Mouse (Mus musculus) lung, postnatal 36 days (tissue): ENCODE data around the gene Plbd1.

ENCODE experiments used
- DNase-seq: peaks from one replicate; pipeline ENCODE4 v3.0.0; 2022; ENCODE audit warnings: mixed read lengths

Plbd1 gene

DNA sequence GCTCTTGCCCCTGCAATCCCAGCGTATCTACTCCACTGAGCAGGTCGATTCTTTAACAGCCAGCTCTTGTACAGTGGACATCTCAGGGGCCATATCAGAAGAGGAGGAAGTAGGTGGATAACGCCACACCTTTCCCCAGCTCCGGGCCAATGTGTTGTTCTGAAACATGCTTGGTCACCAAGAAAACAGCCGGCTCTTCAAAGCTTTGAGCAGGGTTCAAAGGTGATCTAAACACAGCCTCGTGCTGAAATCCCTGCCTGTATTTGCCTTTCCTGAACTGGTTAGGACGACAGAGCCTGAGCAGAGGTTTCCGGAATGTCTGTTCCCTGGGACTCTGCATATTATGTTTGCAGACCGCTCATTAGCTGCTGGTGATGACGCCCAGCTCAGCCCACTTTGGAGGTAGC lies 14.3 kb downstream of the Plbd1 start:
- peak; percentile 26 for DNase-seq

DNA sequence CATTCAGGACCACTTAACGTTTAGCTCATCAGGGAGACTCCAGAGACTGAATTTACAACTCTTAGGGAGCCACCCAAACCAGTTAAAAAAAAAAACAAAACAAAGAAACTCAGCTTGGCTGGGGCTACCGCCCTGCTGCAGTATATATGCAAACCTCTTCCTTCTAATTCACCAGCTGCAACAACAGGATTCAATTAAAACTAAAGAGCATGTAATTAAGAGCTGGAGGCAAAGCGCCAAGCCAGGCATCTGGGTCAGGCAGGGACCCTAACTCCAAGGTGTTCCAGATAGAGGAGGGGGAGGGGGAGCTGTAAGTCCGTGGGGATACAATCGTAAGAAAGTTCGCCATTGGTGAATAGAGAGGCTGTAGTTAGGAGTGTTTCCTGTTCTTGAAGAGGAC lies 15.5 kb downstream of the Plbd1 start:
- no peak for DNase-seq

DNA sequence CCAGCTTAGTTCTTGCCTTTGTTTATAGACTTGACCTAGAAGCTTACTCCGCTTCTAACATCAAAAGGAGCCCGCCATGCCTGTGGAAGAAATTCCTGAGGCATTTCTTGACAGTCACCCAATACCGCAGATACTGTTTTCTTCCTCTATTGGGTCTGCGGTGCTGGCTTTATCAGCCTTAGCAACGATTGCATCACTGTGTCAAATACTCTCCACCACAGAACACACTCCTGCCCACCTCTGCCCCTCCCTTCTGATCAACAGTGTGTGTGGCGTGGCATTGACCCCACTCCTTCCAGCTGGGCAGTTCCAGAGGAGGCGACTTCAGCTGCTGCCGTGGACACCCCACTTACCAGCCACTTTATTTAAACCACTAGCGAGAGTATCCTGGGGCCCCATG lies 16.0 kb downstream of the Plbd1 start:
- peak; percentile 66 for DNase-seq

DNA sequence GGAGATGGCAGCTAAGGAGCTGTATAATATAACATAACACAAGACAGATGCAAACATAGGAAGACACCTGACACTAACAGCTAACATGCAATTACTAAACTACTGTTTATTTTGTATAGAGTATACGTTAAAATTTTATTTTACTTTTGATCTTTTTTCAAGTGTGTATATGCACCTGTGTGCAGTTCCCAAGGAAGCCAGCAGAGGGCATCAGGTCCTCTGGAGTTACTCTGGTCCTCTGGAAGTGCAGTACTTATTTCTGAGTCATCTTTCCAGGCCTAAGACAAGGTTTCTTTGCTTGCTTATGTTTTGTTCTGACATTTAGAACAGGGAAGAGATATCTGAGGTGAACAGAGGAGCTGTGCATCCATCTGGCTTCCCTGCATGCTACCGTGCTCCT lies 17.6 kb downstream of the Plbd1 start:
- peak; percentile 32 for DNase-seq

DNA sequence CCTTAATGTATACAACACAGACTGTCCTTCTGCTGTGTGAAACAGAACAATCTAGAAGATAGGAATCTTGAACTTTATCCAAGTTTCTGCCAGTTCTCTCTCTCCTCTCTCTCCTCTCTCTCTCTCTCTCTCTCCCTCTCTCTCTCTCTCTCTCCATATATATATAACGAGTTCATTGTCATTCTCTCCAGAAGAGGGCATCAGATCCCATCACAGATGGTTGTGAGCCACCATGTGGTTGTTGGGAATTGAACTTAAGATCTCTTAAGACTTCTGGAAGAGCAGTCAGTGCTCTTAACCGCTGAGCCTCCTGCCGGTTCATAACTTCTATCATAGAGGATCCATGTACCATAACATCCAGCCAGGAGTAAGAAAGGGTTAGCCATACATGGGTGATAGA lies 26.7 kb downstream of the Plbd1 start:
- no peak for DNase-seq

DNA sequence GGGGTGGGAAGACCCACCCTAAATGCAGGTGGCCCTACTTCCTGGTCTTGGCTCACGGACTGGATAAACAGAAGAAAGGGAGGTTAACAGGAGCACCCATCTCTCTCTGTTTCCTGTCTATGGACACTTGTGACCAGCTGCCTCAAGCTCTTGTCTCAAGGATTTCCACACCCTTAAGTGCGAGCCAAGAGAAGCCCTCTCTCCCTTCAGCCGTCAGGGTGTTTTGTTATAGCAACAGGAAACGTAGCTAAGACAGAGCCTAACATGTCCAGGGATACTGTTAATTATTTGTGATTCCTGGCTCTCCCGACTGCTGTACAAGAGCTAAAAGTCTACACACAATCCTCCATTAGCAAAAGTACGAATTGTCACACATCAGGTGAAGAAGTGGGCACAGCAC lies 28.0 kb downstream of the Plbd1 start:
- peak; percentile 12 for DNase-seq

DNA sequence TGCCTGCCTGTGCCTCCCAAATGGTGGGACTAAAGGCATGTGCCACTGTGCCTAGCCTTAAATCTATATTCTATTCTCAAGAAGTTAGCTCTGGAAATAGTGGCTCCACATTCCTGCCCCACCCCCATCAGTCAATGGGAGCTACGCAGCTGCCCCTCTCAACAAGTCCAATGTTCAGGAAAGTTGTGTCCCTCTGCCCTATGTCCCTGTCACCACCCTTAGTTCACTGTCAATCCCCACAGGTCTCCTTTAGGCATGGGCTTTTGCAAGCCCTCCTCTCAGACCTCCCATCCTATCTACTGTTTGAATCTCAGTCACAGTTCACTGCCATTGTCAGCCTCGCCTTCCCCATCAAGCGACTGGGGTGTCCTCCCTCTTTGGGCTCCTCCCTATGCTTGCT lies 28.6 kb downstream of the Plbd1 start:
- no peak for DNase-seq

DNA sequence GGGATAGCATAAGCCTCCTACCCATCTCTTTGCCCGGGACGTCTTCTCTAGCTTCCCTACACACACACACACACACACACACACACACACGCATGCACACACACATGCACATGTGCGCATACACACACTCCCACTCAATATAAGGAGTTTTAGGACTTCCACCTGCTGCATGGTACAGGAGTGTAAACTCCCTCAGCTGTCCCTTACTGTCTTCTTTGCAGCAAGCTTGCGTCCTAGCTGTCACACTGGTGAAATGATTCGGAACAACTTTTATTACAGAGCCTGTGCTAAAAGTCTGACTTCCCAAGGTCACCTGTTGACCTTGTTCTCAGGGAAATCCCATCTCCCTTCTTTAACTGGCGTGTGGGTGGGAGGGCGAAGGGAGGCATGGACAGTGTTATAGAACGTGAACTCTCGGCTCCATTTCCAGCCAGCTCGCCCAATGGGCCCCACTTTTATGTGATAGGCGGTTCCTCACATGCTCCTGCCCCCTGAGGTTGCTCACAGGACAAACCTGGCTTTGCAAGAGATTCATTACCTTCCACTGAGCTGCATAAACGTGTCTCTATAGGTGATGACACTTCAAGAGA lies 29.7 kb downstream of the Plbd1 start:
- DNase-seq: no peak

DNA sequence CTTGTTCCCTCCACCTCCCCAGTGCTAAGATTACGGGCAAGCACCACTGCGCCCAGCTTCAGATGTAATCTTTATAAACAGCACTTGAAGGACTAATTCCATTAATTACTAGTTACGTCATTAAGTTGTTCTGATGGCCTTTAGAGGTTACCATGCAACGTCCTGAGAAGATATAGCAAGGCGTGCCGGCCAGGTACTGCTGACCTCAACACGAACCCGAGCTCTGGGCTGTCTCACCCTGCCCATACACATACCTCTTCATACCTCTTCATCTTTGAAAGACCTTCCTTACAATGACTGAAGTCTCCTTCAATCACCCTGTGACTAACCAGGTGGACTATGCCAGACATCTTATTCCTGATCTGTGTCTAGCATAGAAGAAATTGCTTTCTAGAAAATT lies 30.2 kb downstream of the Plbd1 start:
- DNase-seq: no peak

DNA sequence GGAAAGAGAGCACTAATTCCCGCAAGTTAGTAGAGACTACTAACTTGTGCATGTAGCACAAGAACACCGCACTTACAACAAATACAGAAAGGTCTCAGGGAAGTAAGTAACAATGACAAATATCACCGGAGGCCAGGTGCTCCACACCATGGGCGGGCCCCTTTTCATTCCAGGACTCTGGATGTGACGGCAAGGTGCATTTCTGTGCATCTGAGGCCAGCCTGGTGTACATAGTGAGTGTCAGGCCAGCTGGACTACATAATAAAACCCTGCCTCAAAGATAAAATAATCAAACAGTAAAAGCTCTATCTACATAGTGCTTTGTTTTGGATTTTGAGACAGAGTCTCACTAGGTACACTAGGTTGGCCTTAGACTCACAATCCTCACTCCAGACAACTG lies 32.1 kb downstream of the Plbd1 start:
- no peak for DNase-seq

DNA sequence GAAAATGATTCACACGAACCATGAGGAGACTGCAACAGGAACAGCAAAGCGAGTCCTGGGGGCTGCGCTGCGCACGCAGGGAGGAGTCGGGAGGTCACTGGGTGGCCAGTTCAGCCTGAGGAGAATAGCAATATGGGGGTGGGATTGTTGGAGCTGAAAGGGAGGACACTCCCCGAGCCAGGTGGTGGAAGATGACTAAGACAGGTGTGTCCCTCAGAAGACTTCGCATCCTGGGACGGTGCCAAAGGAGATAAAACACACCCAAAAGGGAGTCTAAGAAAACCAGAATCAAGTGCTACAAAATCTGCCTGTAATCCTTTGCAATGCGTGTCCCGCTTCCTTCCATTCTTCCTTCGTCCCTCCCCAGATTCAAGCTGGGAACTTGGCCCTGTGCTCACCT lies 36.3 kb downstream of the Plbd1 start:
- no peak for DNase-seq

DNA sequence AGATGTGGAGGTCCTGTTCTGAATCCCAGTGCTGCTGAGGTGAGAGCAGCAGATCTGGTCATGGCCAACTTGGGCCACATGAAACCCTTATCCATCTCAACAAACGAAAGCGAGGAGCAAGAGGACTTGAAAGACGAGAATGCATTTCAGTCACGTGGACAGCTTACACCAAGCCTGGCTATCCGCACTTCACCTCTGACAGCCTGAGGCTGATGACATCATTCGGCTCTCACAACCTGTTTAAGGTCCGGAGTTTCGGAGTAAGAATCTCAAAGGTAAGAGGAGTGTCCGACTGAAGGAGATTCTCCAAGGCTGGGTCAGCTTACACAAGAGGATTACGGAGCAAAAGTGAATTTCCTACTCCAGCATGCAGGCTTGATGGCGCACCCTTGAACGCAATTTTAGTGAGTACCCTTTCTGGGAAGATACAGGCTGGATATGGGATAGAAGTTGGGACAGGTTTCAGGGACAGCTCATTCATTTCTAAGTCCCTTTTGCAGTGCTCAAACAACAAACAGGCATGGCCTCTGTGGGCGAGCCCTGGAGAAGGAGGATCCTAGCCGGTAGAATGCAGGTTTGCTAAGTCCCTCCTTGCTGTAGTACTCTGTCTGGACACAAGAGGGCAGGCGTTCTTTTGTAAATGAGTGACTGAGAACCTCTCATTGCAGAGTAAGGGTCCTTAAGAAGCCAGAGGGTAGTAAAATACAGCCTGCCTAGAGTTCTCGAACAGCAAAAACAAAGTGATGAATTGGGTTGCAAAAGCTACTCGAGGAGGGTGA lies 41.2 kb downstream of the Plbd1 start:
- peak; percentile 95 for DNase-seq

DNA sequence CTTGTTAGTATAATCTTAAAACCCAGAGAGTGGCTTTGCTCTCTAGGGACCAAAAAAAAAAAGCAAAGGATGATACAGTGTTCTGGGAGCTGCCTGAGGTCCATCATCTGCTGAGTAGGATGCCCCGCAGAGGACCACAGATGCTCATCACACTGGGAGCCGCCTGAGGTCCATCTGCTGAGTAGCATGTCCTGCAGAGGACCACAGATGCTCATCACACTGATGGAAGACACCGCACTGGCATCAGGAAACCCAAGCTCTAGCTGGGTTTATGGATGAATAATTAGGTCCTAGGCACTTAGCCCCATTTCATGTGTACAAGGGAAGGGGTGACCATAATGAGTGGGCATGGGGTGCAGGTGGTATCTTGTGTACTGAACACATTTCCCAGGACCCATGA lies 47.6 kb downstream of the Plbd1 start:
- DNase-seq: no peak

DNA sequence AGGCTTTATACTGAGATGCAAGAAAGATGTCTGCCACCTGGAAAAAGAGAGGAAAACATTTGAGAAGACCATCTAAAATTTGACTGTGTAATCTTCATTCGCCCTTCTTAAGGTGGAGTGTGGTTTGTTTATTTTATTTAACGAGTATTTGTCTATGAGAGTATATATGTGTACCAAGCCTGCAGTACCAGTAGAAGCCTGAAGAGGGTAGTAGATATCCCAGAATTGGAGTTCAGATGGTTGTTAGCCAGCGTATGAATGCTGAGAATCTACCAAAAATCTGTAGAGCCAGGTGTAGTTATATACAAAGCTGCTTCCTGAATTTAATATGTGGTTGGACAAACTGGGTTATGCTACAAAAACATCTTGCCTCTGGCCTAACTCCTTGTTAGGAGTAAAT lies 49.4 kb downstream of the Plbd1 start:
- no peak for DNase-seq

DNA sequence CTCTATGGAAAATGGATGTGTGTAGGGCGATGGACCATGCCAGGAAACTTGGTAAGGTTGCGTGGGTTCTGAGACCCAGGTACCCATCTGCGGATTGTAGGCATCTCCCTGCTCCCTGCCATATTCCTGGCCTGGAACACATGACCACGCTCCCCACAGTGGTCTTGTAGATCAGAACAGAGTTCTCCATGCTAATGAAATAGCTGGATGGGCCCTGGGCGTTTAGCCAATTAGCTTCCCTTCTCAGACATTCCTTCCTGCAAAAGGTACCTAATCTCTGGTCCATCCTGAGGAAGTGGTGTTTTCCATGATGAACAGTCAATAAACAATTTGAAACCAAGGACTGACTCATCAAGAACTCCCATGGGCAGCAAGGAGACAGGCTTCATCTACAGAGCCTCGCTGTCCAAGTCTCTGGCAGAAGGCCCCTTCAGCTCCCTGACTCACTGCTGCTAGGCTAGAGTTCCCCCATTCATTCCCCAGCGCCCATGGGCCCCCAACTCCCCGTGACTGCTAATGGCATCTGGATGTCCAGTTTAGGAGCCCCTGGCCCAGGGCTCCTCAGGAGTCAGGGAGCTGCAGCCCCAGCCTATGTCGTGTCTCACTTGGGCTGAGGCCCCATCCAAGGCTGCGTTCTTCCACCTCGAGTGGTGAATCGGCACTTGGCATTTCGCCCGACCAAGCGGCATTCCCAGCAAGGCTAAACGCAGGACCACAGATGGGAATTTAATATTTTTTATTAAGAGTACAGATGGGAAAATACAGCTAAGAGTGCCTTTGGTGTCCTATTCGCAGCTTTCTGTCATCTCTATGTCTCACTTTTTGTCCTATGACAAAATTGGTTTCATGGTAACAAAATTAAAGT lies 50.1 kb downstream of the Plbd1 start:
- DNase-seq: no peak

DNA sequence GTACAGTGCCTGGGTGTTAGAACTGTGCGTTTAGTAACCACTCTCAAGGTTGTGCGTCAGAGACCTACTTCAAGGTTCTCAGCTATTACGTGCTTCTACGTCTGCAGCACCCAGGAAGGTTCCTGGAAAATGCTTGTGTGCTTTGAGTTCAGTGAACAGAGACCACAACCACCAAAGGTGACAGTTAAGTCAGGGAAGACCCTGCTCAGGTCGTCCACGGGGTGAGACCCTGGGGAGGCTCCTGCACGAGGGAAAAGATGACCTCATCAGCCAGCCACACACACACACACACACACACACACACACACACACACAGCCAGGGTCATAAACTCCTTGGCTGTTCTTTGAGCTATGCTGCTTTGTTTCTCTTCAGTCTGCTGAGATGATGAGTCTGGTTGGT lies 59.1 kb downstream of the Plbd1 start:
- no peak for DNase-seq

DNA sequence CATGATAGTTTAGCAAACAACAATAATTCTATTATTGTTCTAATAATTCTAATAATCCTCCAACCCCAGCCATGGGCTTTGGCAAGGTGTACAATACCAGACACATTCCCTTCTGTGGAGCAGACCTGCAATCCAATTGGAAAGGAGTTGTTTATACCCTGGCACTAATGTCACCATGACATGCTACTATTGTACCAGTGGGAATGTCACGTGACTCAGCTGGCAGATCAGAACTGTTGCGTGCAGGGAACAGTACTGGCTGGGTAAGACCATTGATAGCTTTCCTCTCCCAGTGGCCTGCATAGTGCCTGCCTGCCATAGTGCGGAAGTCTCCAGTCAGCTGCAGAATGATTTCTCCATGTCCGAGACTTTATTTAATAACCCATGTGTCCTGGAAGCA lies 67.2 kb downstream of the Plbd1 start:
- no peak for DNase-seq

DNA sequence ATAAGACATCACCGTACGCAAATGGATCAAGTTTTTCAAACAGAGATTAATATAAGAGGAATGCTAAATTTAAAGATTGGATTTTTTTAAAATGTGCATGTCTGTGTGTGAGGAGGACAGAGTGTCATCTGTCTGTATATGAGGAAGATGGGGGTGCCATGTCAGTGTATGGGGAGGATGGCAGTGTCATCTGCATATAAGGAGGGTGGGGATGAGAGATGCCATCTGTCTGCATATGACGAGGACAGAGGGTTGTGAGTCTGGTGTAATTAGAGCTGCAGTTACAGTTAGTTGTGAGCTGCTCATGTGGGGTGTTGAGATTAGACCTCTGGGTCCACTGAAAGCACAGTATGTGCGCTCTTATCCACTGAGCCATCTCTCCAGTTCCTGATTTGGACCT lies 71.0 kb downstream of the Plbd1 start:
- DNase-seq: no peak

DNA sequence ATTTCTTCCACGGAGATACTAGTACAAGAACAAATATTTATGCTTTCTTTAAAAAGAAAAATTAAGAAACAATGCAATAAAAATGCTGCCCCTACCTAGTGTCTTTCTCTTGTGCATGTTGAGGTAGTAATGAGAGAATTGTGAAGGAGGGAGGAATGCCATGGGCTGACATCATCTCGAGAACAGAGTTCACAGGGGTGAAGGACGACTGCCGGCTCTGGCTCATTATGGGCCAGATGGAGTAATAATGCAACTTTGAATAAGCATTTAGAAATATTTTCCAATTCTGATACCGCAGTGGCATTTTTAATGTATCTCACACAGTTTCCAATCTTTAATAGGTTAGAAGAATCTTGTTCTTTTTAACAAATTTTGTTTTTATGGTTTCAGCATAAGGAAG lies 95.7 kb downstream of the Plbd1 start:
- no peak for DNase-seq
